Mouse (Mus musculus) heart, adult 18-20 months (tissue): ENCODE data around the gene Slc41a1. TPM values are rescaled to one million over a fixed set of nuclear protein-coding genes. Genes with fewer than 3 reads are reported as not detected.
A peak's percentile ranks its signal among the peaks of the same experiment; 100 is the strongest.

Experiments
- DNase-seq, 2 experiments: peaks; one replicate each; pipeline ENCODE4 v3.0.0; 2021 to 2022; ENCODE audit warnings: mixed read lengths in 1 of 2
- total RNA-seq, 2 experiments: library from RNA; stranded (reverse); gene quantifications; 2 replicates each; pipeline ENCODE4 v1.2.3; 2021

Gene Slc41a1
- total RNA-seq, 2 experiments from 2014 or later = 38.8 to 51.8 TPM

GRCm38 (mm10) chr1:131827787-131828258, 530 bp downstream of the Slc41a1 start:
- peak; percentile 95 to 98 for DNase-seq

- peak; percentile 43 to 64 for DNase-seq
These were observed 1.2 kb downstream of the Slc41a1 start for GRCm38 (mm10) chr1:131828297-131829126.

GRCm38 (mm10) chr1:131829279-131829678, 2.0 kb downstream of the Slc41a1 start:
- peak in 1 of 2 experiments; percentile 19 for DNase-seq

- peak; percentile 48 to 67 for DNase-seq
These were observed 3.3 kb downstream of the Slc41a1 start for GRCm38 (mm10) chr1:131830561-131830960.

GRCm38 (mm10) chr1:131830971-131831641, 3.8 kb downstream of the Slc41a1 start:
- no peak for DNase-seq

GRCm38 (mm10) chr1:131837035-131837434, 9.7 kb downstream of the Slc41a1 start:
- DNase-seq = no peak

- no peak for DNase-seq
These were observed 11.2 kb downstream of the Slc41a1 start for GRCm38 (mm10) chr1:131838542-131838941.

- DNase-seq = peak; percentile 62 to 70
These were observed 12.0 kb downstream of the Slc41a1 start for GRCm38 (mm10) chr1:131839279-131839678.

- no peak for DNase-seq
These were observed 14.9 kb downstream of the Slc41a1 start for GRCm38 (mm10) chr1:131842221-131842620.

GRCm38 (mm10) chr1:131843758-131844157, 16.5 kb downstream of the Slc41a1 start:
- no peak for DNase-seq

- DNase-seq = no peak
These were observed 17.6 kb downstream of the Slc41a1 start for GRCm38 (mm10) chr1:131844883-131845282.

- DNase-seq = peak; percentile 75 to 86
These were observed 19.0 kb downstream of the Slc41a1 start for GRCm38 (mm10) chr1:131846255-131846654.

GRCm38 (mm10) chr1:131861811-131862210, 34.5 kb downstream of the Slc41a1 start:
- DNase-seq = no peak

GRCm38 (mm10) chr1:131865596-131865995, 38.3 kb downstream of the Slc41a1 start:
- no peak for DNase-seq

- no peak for DNase-seq
These were observed 39.2 kb downstream of the Slc41a1 start for GRCm38 (mm10) chr1:131866304-131866999.

- peak; percentile 95 to 97 for DNase-seq
These were observed 40.0 kb downstream of the Slc41a1 start, which contains the start of gene Rab29 for GRCm38 (mm10) chr1:131867093-131867945. Gene Rab29, plus strand, starts transcription at chr1:131867224.

GRCm38 (mm10) chr1:131867946-131868290, 40.6 kb downstream of the Slc41a1 start:
- DNase-seq = peak in 1 of 2 experiments; percentile 53

GRCm38 (mm10) chr1:131869561-131869960, 42.3 kb downstream of the Slc41a1 start:
- no peak for DNase-seq

- no peak for DNase-seq
These were observed 45.6 kb downstream of the Slc41a1 start for GRCm38 (mm10) chr1:131872856-131873255.

- no peak for DNase-seq
These were observed 52.5 kb downstream of the Slc41a1 start for GRCm38 (mm10) chr1:131879816-131880215.

GRCm38 (mm10) chr1:131882787-131883186, 55.5 kb downstream of the Slc41a1 start:
- peak in 1 of 2 experiments; percentile 28 for DNase-seq

- DNase-seq = no peak
These were observed 58.9 kb downstream of the Slc41a1 start for GRCm38 (mm10) chr1:131886173-131886572.
